Mouse (Mus musculus): ENCODE results near the gene Vmn1r1. TPM values are rescaled to one million over a fixed set of nuclear protein-coding genes. Genes with fewer than 3 reads are reported as not detected.

The Vmn1r1 gene
- polyA plus RNA-seq, 1 experiment from 2014 or later = not detected

- peaks cover 5% of the 10 kb centered on the region; the same call in 1 of the 2 replicates for H3K4me1 ChIP-seq (ENCODE audit: control insufficient read depth, insufficient read depth, low read length)
- H3K4me2 ChIP-seq (ENCODE audit: low read depth, low read length) = no peak overlapping the region
- no peak overlapping the region for H3K4me3 ChIP-seq (replicated peaks; ENCODE audit: low read length)
- no peak for ATAC-seq (ENCODE audit: insufficient read depth, low FRiP score)
- no peaks in the 10 kb centered on the region for H3K9me3 ChIP-seq (replicated peaks; ENCODE audit: control insufficient read depth, low read length)
- H3K27ac ChIP-seq (ENCODE audit: low read length) = no peak overlapping the region
- no peak overlapping the region for H3K9ac ChIP-seq (ENCODE audit: low read length)
- H3K36me3 ChIP-seq (ENCODE audit: control insufficient read depth, insufficient read depth, low read length) = no peaks in the 10 kb centered on the region
- H3K27me3 ChIP-seq (ENCODE audit: control insufficient read depth, insufficient read depth, low read length) = no peaks in the 10 kb centered on the region
- WGBS = 93% methylated on average over 13 of the region's 13 CpGs
These were observed 21.6 kb downstream of the Vmn1r1 start for GRCm38 (mm10) chr1:182142725-182143124.

- Histone ChIP-seq H3K36me3 (ENCODE audit: control insufficient read depth, insufficient read depth, low read length) (no peaks in the 10 kb centered on the region), H3K4me3 (replicated peaks; ENCODE audit: low read length) (no peak overlapping the region), H3K27me3 (ENCODE audit: control insufficient read depth, insufficient read depth, low read length) (no peaks in the 10 kb centered on the region), H3K27ac (ENCODE audit: low read length) (no peak overlapping the region), H3K9me3 (replicated peaks; ENCODE audit: control insufficient read depth, low read length) (no peaks in the 10 kb centered on the region), H3K4me1 (ENCODE audit: control insufficient read depth, insufficient read depth, low read length) (peaks cover 5% of the 10 kb centered on the region; the same call in 1 of the 2 replicates), H3K4me2 (ENCODE audit: low read depth, low read length) (0 out of 2 replicates have a peak overlapping the region, but pooled peaks have one; percentile 30), H3K9ac (ENCODE audit: low read length) (0 out of 2 replicates have a peak overlapping the region, but pooled peaks have one; percentile 16)
- peak; percentile 70 for ATAC-seq (ENCODE audit: insufficient read depth, low FRiP score)
- 2% methylated on average over 6 of the region's 6 CpGs for WGBS
These were observed 23.9 kb downstream of the Vmn1r1 start for GRCm38 (mm10) chr1:182140370-182140769.

GRCm38 (mm10) chr1:182139937-182140336 lies 24.3 kb downstream of the Vmn1r1 start:
- Histone ChIP-seq H3K4me3 (replicated peaks; ENCODE audit: low read length) (no peak overlapping the region), H3K9ac (ENCODE audit: low read length) (peak overlapping the region; percentile 16; the same call in 1 of the 2 replicates), H3K4me1 (ENCODE audit: control insufficient read depth, insufficient read depth, low read length) (peaks cover 5% of the 10 kb centered on the region; the same call in 1 of the 2 replicates), H3K9me3 (replicated peaks; ENCODE audit: control insufficient read depth, low read length) (no peaks in the 10 kb centered on the region), H3K27me3 (ENCODE audit: control insufficient read depth, insufficient read depth, low read length) (no peaks in the 10 kb centered on the region), H3K36me3 (ENCODE audit: control insufficient read depth, insufficient read depth, low read length) (no peaks in the 10 kb centered on the region), H3K27ac (ENCODE audit: low read length) (no peak overlapping the region), H3K4me2 (ENCODE audit: low read depth, low read length) (0 out of 2 replicates have a peak overlapping the region, but pooled peaks have one; percentile 30)
- WGBS = 26% methylated on average over 9 of the region's 9 CpGs
- peak; percentile 52; the same call in 1 of the 2 replicates for ATAC-seq (ENCODE audit: insufficient read depth, low FRiP score)

GRCm38 (mm10) chr1:182138172-182138571 lies 26.1 kb downstream of the Vmn1r1 start:
- ATAC-seq (ENCODE audit: insufficient read depth, low FRiP score) = no peak
- Histone ChIP-seq H3K27ac (ENCODE audit: low read length) (no peak overlapping the region), H3K27me3 (ENCODE audit: control insufficient read depth, insufficient read depth, low read length) (no peaks in the 10 kb centered on the region), H3K9ac (ENCODE audit: low read length) (no peak overlapping the region), H3K4me2 (ENCODE audit: low read depth, low read length) (no peak overlapping the region), H3K36me3 (ENCODE audit: control insufficient read depth, insufficient read depth, low read length) (no peaks in the 10 kb centered on the region), H3K9me3 (replicated peaks; ENCODE audit: control insufficient read depth, low read length) (no peaks in the 10 kb centered on the region), H3K4me3 (replicated peaks; ENCODE audit: low read length) (no peak overlapping the region), H3K4me1 (ENCODE audit: control insufficient read depth, insufficient read depth, low read length) (peaks cover 5% of the 10 kb centered on the region; the same call in 1 of the 2 replicates)
- WGBS = 70% methylated on average over 8 of the region's 8 CpGs

GRCm38 (mm10) chr1:182137204-182138125 lies 26.8 kb downstream of the Vmn1r1 start:
- WGBS = 47% methylated on average over 28 of the region's 28 CpGs
- Histone ChIP-seq H3K9me3 (replicated peaks; ENCODE audit: control insufficient read depth, low read length) (no peaks in the 10 kb centered on the region), H3K9ac (ENCODE audit: low read length) (0 out of 2 replicates have a peak overlapping the region, but pooled peaks have one; percentile 47), H3K4me3 (replicated peaks; ENCODE audit: low read length) (no peak overlapping the region), H3K4me1 (ENCODE audit: control insufficient read depth, insufficient read depth, low read length) (peaks cover 5% of the 10 kb centered on the region; the same call in 1 of the 2 replicates), H3K36me3 (ENCODE audit: control insufficient read depth, insufficient read depth, low read length) (0 out of 2 replicates have a peak, but pooled peaks cover under 1% of the 10 kb centered on the region), H3K4me2 (ENCODE audit: low read depth, low read length) (no peak overlapping the region), H3K27me3 (ENCODE audit: control insufficient read depth, insufficient read depth, low read length) (no peaks in the 10 kb centered on the region), H3K27ac (ENCODE audit: low read length) (no peak overlapping the region)
- no peak for ATAC-seq (ENCODE audit: insufficient read depth, low FRiP score)

GRCm38 (mm10) chr1:182130830-182131229 lies 33.5 kb downstream of the Vmn1r1 start:
- H3K36me3 ChIP-seq (ENCODE audit: control insufficient read depth, insufficient read depth, low read length) = peaks cover 13% of the 10 kb centered on the region; the same call in 1 of the 2 replicates
- H3K4me1 ChIP-seq (ENCODE audit: control insufficient read depth, insufficient read depth, low read length) = peaks cover 9% of the 10 kb centered on the region
- ATAC-seq (ENCODE audit: insufficient read depth, low FRiP score) = no peak
- H3K27ac ChIP-seq (ENCODE audit: low read length) = no peak overlapping the region
- H3K27me3 ChIP-seq (ENCODE audit: control insufficient read depth, insufficient read depth, low read length) = no peaks in the 10 kb centered on the region
- WGBS = 37% methylated on average over 2 of the region's 2 CpGs
- no peak overlapping the region for H3K4me3 ChIP-seq (replicated peaks; ENCODE audit: low read length)
- H3K9me3 ChIP-seq (replicated peaks; ENCODE audit: control insufficient read depth, low read length) = no peaks in the 10 kb centered on the region
- H3K9ac ChIP-seq (ENCODE audit: low read length) = no peak overlapping the region
- no peak overlapping the region for H3K4me2 ChIP-seq (ENCODE audit: low read depth, low read length)

GRCm38 (mm10) chr1:182124924-182125368 lies 39.3 kb downstream of the Vmn1r1 start:
- H3K9ac ChIP-seq (ENCODE audit: low read length) = peak overlapping the region; percentile 76
- H3K4me2 ChIP-seq (ENCODE audit: low read depth, low read length) = peak overlapping the region; percentile 65
- peak overlapping the region; percentile 76 for H3K27ac ChIP-seq (ENCODE audit: low read length)
- H3K36me3 ChIP-seq (ENCODE audit: control insufficient read depth, insufficient read depth, low read length) = peaks cover 10% of the 10 kb centered on the region; the same call in 1 of the 2 replicates
- H3K4me3 ChIP-seq (replicated peaks; ENCODE audit: low read length) = peak overlapping the region; percentile 60
- ATAC-seq (ENCODE audit: insufficient read depth, low FRiP score) = peak; percentile 94
- under 1% methylated on average over 33 of the region's 33 CpGs for WGBS
- H3K9me3 ChIP-seq (replicated peaks; ENCODE audit: control insufficient read depth, low read length) = no peaks in the 10 kb centered on the region
- H3K4me1 ChIP-seq (ENCODE audit: control insufficient read depth, insufficient read depth, low read length) = peaks cover 12% of the 10 kb centered on the region
- no peaks in the 10 kb centered on the region for H3K27me3 ChIP-seq (ENCODE audit: control insufficient read depth, insufficient read depth, low read length)

GRCm38 (mm10) chr1:182124506-182124905 lies 39.8 kb downstream of the Vmn1r1 start, which contains the start of gene Srp9:
Gene Srp9 (plus strand): TSS chr1:182124737.
- Histone ChIP-seq H3K27me3 (ENCODE audit: control insufficient read depth, insufficient read depth, low read length) (no peaks in the 10 kb centered on the region), H3K27ac (ENCODE audit: low read length) (peak within 1 kb of the TSS; percentile 76), H3K4me2 (ENCODE audit: low read depth, low read length) (peak within 1 kb of the TSS; percentile 65), H3K4me1 (ENCODE audit: control insufficient read depth, insufficient read depth, low read length) (peaks cover 12% of the 10 kb centered on the region), H3K9me3 (replicated peaks; ENCODE audit: control insufficient read depth, low read length) (no peaks in the 10 kb centered on the region), H3K36me3 (ENCODE audit: control insufficient read depth, insufficient read depth, low read length) (peaks cover 6% of the 10 kb centered on the region; the same call in 1 of the 2 replicates), H3K4me3 (replicated peaks; ENCODE audit: low read length) (peak within 1 kb of the TSS; percentile 60), H3K9ac (ENCODE audit: low read length) (peak within 1 kb of the TSS; percentile 76)
- 1% methylated on average over 35 of the region's 37 CpGs for WGBS
- peak; percentile 99 for ATAC-seq (ENCODE audit: insufficient read depth, low FRiP score)

- H3K36me3 ChIP-seq (ENCODE audit: control insufficient read depth, insufficient read depth, low read length) = no peaks in the 10 kb centered on the region
- no peak for ATAC-seq (ENCODE audit: insufficient read depth, low FRiP score)
- 84% methylated on average over 4 of the region's 4 CpGs for WGBS
- H3K4me1 ChIP-seq (ENCODE audit: control insufficient read depth, insufficient read depth, low read length) = peaks cover 12% of the 10 kb centered on the region
- no peak overlapping the region for H3K27ac ChIP-seq (ENCODE audit: low read length)
- no peaks in the 10 kb centered on the region for H3K9me3 ChIP-seq (replicated peaks; ENCODE audit: control insufficient read depth, low read length)
- H3K27me3 ChIP-seq (ENCODE audit: control insufficient read depth, insufficient read depth, low read length) = no peaks in the 10 kb centered on the region
- no peak overlapping the region for H3K9ac ChIP-seq (ENCODE audit: low read length)
- H3K4me3 ChIP-seq (replicated peaks; ENCODE audit: low read length) = no peak overlapping the region
- no peak overlapping the region for H3K4me2 ChIP-seq (ENCODE audit: low read depth, low read length)
These were observed 41.9 kb downstream of the Vmn1r1 start for GRCm38 (mm10) chr1:182122413-182122812.

Measured in stomach, embryonic 16.5 days (tissue).